Mouse (Mus musculus): ENCODE results near the gene Slc38a10. TPM values are rescaled to one million over a fixed set of nuclear protein-coding genes. Genes with fewer than 3 reads are reported as not detected.

The Slc38a10 gene
- polyA plus RNA-seq, 1 experiment from 2014 or later = 132 TPM

- Histone ChIP-seq H3K27me3 (ENCODE audit: insufficient read depth, low read length) (no peaks in the 10 kb centered on the region), H3K36me3 (ENCODE audit: insufficient read depth, low read length) (no peaks in the 10 kb centered on the region), H3K4me3 (ENCODE audit: low read length) (no peak overlapping the region), H3K4me1 (ENCODE audit: insufficient read depth, low read length) (peaks cover 56% of the 10 kb centered on the region), H3K9me3 (ENCODE audit: low read length) (no peaks in the 10 kb centered on the region), H3K9ac (replicated peaks; ENCODE audit: low read length) (no peak overlapping the region), H3K27ac (ENCODE audit: low read length) (no peak overlapping the region), H3K4me2 (replicated peaks; ENCODE audit: low read depth, low read length) (no peak overlapping the region)
- WGBS = 70% methylated on average over 3 of the region's 3 CpGs
- no peak for ATAC-seq (ENCODE audit: low FRiP score, low TSS enrichment)
Observed at GRCm38 (mm10) chr11:120181379-120181778, 30.2 kb upstream of the Slc38a10 start.

- WGBS = 11% methylated on average over 4 of the region's 4 CpGs
- no peak for ATAC-seq (ENCODE audit: low FRiP score, low TSS enrichment)
- Histone ChIP-seq H3K9me3 (ENCODE audit: low read length) (no peaks in the 10 kb centered on the region), H3K36me3 (ENCODE audit: insufficient read depth, low read length) (no peaks in the 10 kb centered on the region), H3K4me1 (ENCODE audit: insufficient read depth, low read length) (peaks cover 36% of the 10 kb centered on the region), H3K27ac (ENCODE audit: low read length) (no peak overlapping the region), H3K4me2 (replicated peaks; ENCODE audit: low read depth, low read length) (no peak overlapping the region), H3K27me3 (ENCODE audit: insufficient read depth, low read length) (no peaks in the 10 kb centered on the region), H3K4me3 (ENCODE audit: low read length) (no peak overlapping the region), H3K9ac (replicated peaks; ENCODE audit: low read length) (no peak overlapping the region)
Observed at GRCm38 (mm10) chr11:120179374-120179773, 28.2 kb upstream of the Slc38a10 start.

- Histone ChIP-seq H3K4me2 (replicated peaks; ENCODE audit: low read depth, low read length) (no peak overlapping the region), H3K36me3 (ENCODE audit: insufficient read depth, low read length) (no peaks in the 10 kb centered on the region), H3K4me1 (ENCODE audit: insufficient read depth, low read length) (peaks cover 11% of the 10 kb centered on the region; the same call in 1 of the 2 replicates), H3K4me3 (ENCODE audit: low read length) (no peak overlapping the region), H3K9ac (replicated peaks; ENCODE audit: low read length) (no peak overlapping the region), H3K27ac (ENCODE audit: low read length) (no peak overlapping the region), H3K9me3 (ENCODE audit: low read length) (no peaks in the 10 kb centered on the region), H3K27me3 (ENCODE audit: insufficient read depth, low read length) (no peaks in the 10 kb centered on the region)
- WGBS = 66% methylated on average over 4 of the region's 4 CpGs
- no peak for ATAC-seq (ENCODE audit: low FRiP score, low TSS enrichment)
Observed at GRCm38 (mm10) chr11:120175948-120176347, 24.8 kb upstream of the Slc38a10 start.

GRCm38 (mm10) chr11:120173213-120173612 lies 22.1 kb upstream of the Slc38a10 start:
- Histone ChIP-seq H3K9ac (replicated peaks; ENCODE audit: low read length) (no peak overlapping the region), H3K27ac (ENCODE audit: low read length) (no peak overlapping the region), H3K9me3 (ENCODE audit: low read length) (no peaks in the 10 kb centered on the region), H3K4me3 (ENCODE audit: low read length) (no peak overlapping the region), H3K36me3 (ENCODE audit: insufficient read depth, low read length) (no peaks in the 10 kb centered on the region), H3K4me1 (ENCODE audit: insufficient read depth, low read length) (peaks cover 26% of the 10 kb centered on the region), H3K4me2 (replicated peaks; ENCODE audit: low read depth, low read length) (no peak overlapping the region), H3K27me3 (ENCODE audit: insufficient read depth, low read length) (no peaks in the 10 kb centered on the region)
- WGBS = 64% methylated on average over 14 of the region's 14 CpGs
- ATAC-seq (ENCODE audit: low FRiP score, low TSS enrichment) = no peak

- Histone ChIP-seq H3K27ac (ENCODE audit: low read length) (no peak overlapping the region), H3K27me3 (ENCODE audit: insufficient read depth, low read length) (no peaks in the 10 kb centered on the region), H3K36me3 (ENCODE audit: insufficient read depth, low read length) (no peaks in the 10 kb centered on the region), H3K9ac (replicated peaks; ENCODE audit: low read length) (peak overlapping the region; percentile 10; the same call in 1 of the 2 replicates), H3K4me3 (ENCODE audit: low read length) (no peak overlapping the region), H3K4me2 (replicated peaks; ENCODE audit: low read depth, low read length) (no peak overlapping the region), H3K9me3 (ENCODE audit: low read length) (no peaks in the 10 kb centered on the region), H3K4me1 (ENCODE audit: insufficient read depth, low read length) (peaks cover 42% of the 10 kb centered on the region)
- no peak; the same call in 1 of the 2 replicates for ATAC-seq (ENCODE audit: low FRiP score, low TSS enrichment)
- 36% methylated on average over 8 of the region's 8 CpGs for WGBS
Observed at GRCm38 (mm10) chr11:120171168-120171567, 20.0 kb upstream of the Slc38a10 start.

GRCm38 (mm10) chr11:120169208-120169992 lies 18.3 kb upstream of the Slc38a10 start:
- H3K4me2 ChIP-seq (replicated peaks; ENCODE audit: low read depth, low read length) = peak overlapping the region; percentile 20; the same call in 1 of the 2 replicates
- WGBS = 28% methylated on average over 21 of the region's 21 CpGs
- H3K36me3 ChIP-seq (ENCODE audit: insufficient read depth, low read length) = no peaks in the 10 kb centered on the region
- no peak overlapping the region for H3K4me3 ChIP-seq (ENCODE audit: low read length)
- H3K9ac ChIP-seq (replicated peaks; ENCODE audit: low read length) = no peak overlapping the region
- H3K9me3 ChIP-seq (ENCODE audit: low read length) = no peaks in the 10 kb centered on the region
- no peaks in the 10 kb centered on the region for H3K27me3 ChIP-seq (ENCODE audit: insufficient read depth, low read length)
- ATAC-seq (ENCODE audit: low FRiP score, low TSS enrichment) = 0 out of 2 replicates have a peak, but pooled peaks have one; percentile 17
- H3K4me1 ChIP-seq (ENCODE audit: insufficient read depth, low read length) = peaks cover 57% of the 10 kb centered on the region
- no peak overlapping the region for H3K27ac ChIP-seq (ENCODE audit: low read length)

- Histone ChIP-seq H3K9ac (replicated peaks; ENCODE audit: low read length) (no peak overlapping the region), H3K36me3 (ENCODE audit: insufficient read depth, low read length) (no peaks in the 10 kb centered on the region), H3K4me1 (ENCODE audit: insufficient read depth, low read length) (peaks cover 65% of the 10 kb centered on the region), H3K9me3 (ENCODE audit: low read length) (no peaks in the 10 kb centered on the region), H3K27me3 (ENCODE audit: insufficient read depth, low read length) (no peaks in the 10 kb centered on the region), H3K27ac (ENCODE audit: low read length) (peak overlapping the region; percentile 62; the same call in 1 of the 2 replicates), H3K4me2 (replicated peaks; ENCODE audit: low read depth, low read length) (no peak overlapping the region), H3K4me3 (ENCODE audit: low read length) (no peak overlapping the region)
- WGBS = 73% methylated on average over 8 of the region's 8 CpGs
- no peak for ATAC-seq (ENCODE audit: low FRiP score, low TSS enrichment)
Observed at GRCm38 (mm10) chr11:120168516-120168915, 17.4 kb upstream of the Slc38a10 start.

GRCm38 (mm10) chr11:120167921-120168356 lies 16.8 kb upstream of the Slc38a10 start:
- 34% methylated on average over 12 of the region's 12 CpGs for WGBS
- peaks cover 65% of the 10 kb centered on the region for H3K4me1 ChIP-seq (ENCODE audit: insufficient read depth, low read length)
- H3K4me2 ChIP-seq (replicated peaks; ENCODE audit: low read depth, low read length) = no peak overlapping the region
- H3K9me3 ChIP-seq (ENCODE audit: low read length) = no peaks in the 10 kb centered on the region
- peak overlapping the region; percentile 62; the same call in 1 of the 2 replicates for H3K27ac ChIP-seq (ENCODE audit: low read length)
- H3K4me3 ChIP-seq (ENCODE audit: low read length) = no peak overlapping the region
- ATAC-seq (ENCODE audit: low FRiP score, low TSS enrichment) = no peak
- H3K36me3 ChIP-seq (ENCODE audit: insufficient read depth, low read length) = no peaks in the 10 kb centered on the region
- no peaks in the 10 kb centered on the region for H3K27me3 ChIP-seq (ENCODE audit: insufficient read depth, low read length)
- peak overlapping the region; percentile 36; the same call in 1 of the 2 replicates for H3K9ac ChIP-seq (replicated peaks; ENCODE audit: low read length)

- Histone ChIP-seq H3K27ac (ENCODE audit: low read length) (no peak overlapping the region), H3K27me3 (ENCODE audit: insufficient read depth, low read length) (no peaks in the 10 kb centered on the region), H3K9me3 (ENCODE audit: low read length) (no peaks in the 10 kb centered on the region), H3K4me1 (ENCODE audit: insufficient read depth, low read length) (peaks cover 65% of the 10 kb centered on the region), H3K4me3 (ENCODE audit: low read length) (no peak overlapping the region), H3K4me2 (replicated peaks; ENCODE audit: low read depth, low read length) (no peak overlapping the region), H3K9ac (replicated peaks; ENCODE audit: low read length) (no peak overlapping the region), H3K36me3 (ENCODE audit: insufficient read depth, low read length) (no peaks in the 10 kb centered on the region)
- no peak for ATAC-seq (ENCODE audit: low FRiP score, low TSS enrichment)
- 43% methylated on average over 5 of the region's 5 CpGs for WGBS
Observed at GRCm38 (mm10) chr11:120167059-120167458, 15.9 kb upstream of the Slc38a10 start.

All from kidney, embryonic 16.5 days (tissue).